Mouse (Mus musculus) midbrain, embryonic 14.5 days (tissue): ENCODE measurements around the gene Epas1. TPM values are rescaled to one million over a fixed set of nuclear protein-coding genes. Genes with fewer than 3 reads are reported as not detected.

ENCODE experiments used
- ATAC-seq: fragments of 200-750 bp; cut with Nextera tagmentation; 2 replicates; pipeline ENCODE4 v1.8.0; 2017; ENCODE audit warnings: moderate number of reproducible peaks, moderate library complexity; ENCODE audit not compliant: low FRiP score, low TSS enrichment
- DNase-seq: peaks from one replicate; pipeline ENCODE4 v3.0.0-alpha.2; 2015
- H3K27ac ChIP-seq: fragments of 300-500 bp; sonication (generic); replicated peaks from 2 replicates; pipeline ENCODE4 v1.5.1; 2014; ENCODE audit warnings: mild to moderate bottlenecking, low read depth, low read length, moderate library complexity
- H3K27me3 ChIP-seq: fragments of 300-500 bp; sonication (generic); 2 replicates; pipeline ENCODE4 v1.6.1; 2014; ENCODE audit warnings: low read length, control low read depth, mixed read lengths; ENCODE audit not compliant: control insufficient read depth, insufficient read depth
- H3K36me3 ChIP-seq: fragments of 300-500 bp; sonication (generic); 2 replicates; pipeline ENCODE4 v1.6.1; 2014; ENCODE audit warnings: low read length, control low read depth; ENCODE audit not compliant: control insufficient read depth, insufficient read depth
- H3K4me1 ChIP-seq: fragments of 300-500 bp; sonication (generic); 2 replicates; pipeline ENCODE4 v1.6.1; 2014; ENCODE audit warnings: mild to moderate bottlenecking, antibody characterized with exemption, low read length, control low read depth; ENCODE audit not compliant: control insufficient read depth, insufficient read depth
- H3K4me2 ChIP-seq: fragments of 300-500 bp; sonication (generic); 2 replicates; pipeline ENCODE4 v1.6.1; 2014; ENCODE audit warnings: mild to moderate bottlenecking, low read length, moderate library complexity
- H3K4me3 ChIP-seq: fragments of 300-500 bp; sonication (generic); replicated peaks from 2 replicates; pipeline ENCODE4 v1.5.1; 2014; ENCODE audit warnings: low read depth, low read length
- H3K9ac ChIP-seq: fragments of 300-500 bp; sonication (generic); replicated peaks from 2 replicates; pipeline ENCODE4 v1.6.1; 2014; ENCODE audit warnings: mild to moderate bottlenecking, low read length, moderate library complexity
- H3K9me3 ChIP-seq: fragments of 300-500 bp; sonication (generic); 2 replicates; pipeline ENCODE4 v1.6.1; 2016; ENCODE audit warnings: low read length, control low read depth, mixed read lengths; ENCODE audit not compliant: control insufficient read depth
- WGBS: fragments of 180-500 bp; shearing (Covaris S2); extraction: QIAGEN DNeasy Blood & Tissue Kit; methylation state at CpG from one replicate; pipeline ENCODE4 v1.1.7; 2014; 5-methylcytosine and 5-hydroxymethylcytosine counted together
- polyA plus RNA-seq: library from polyadenylated mRNA; unstranded; fragments of >200 nt; fragmentation: Nextera tagmentation; extraction: Ambion mirVana; gene quantifications from 2 replicates; pipeline ENCODE4 v1.2.1, GENCODE M21; 2014

The Epas1 gene
- polyA plus RNA-seq, 1 experiment from 2014 or later: 9.8 TPM

DNA sequence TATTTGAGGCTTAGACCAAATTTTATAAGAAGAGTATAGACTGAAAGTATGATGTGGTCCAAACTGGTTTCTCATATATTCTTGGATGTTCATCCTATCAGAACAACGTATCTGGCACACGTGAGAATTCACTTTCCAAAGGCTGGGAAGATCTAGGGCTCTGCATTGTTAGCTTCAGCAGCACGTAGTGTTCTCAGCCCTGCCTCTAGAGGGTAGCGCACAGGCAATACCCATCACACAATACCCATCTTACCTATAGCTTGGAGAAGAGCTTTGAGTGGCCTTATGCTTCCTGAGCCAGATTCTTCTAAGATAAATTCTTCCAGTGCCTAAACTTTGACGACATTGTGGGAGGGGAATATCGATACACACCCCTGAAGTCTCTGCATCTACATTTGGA, 24.6 kb downstream of the Epas1 start:
- Histone ChIP-seq H3K4me2 (no peak overlapping the region), H3K4me3 (no peak overlapping the region), H3K27me3 (no peaks in the 10 kb centered on the region), H3K9me3 (no peaks in the 10 kb centered on the region), H3K36me3 (no peaks in the 10 kb centered on the region), H3K9ac (no peak overlapping the region), H3K4me1 (0 out of 2 replicates have a peak, but pooled peaks cover 4% of the 10 kb centered on the region), H3K27ac (no peak overlapping the region)
- DNase-seq: no peak
- 94% methylated on average over 6 of the region's 6 CpGs for WGBS
- ATAC-seq: no peak

DNA sequence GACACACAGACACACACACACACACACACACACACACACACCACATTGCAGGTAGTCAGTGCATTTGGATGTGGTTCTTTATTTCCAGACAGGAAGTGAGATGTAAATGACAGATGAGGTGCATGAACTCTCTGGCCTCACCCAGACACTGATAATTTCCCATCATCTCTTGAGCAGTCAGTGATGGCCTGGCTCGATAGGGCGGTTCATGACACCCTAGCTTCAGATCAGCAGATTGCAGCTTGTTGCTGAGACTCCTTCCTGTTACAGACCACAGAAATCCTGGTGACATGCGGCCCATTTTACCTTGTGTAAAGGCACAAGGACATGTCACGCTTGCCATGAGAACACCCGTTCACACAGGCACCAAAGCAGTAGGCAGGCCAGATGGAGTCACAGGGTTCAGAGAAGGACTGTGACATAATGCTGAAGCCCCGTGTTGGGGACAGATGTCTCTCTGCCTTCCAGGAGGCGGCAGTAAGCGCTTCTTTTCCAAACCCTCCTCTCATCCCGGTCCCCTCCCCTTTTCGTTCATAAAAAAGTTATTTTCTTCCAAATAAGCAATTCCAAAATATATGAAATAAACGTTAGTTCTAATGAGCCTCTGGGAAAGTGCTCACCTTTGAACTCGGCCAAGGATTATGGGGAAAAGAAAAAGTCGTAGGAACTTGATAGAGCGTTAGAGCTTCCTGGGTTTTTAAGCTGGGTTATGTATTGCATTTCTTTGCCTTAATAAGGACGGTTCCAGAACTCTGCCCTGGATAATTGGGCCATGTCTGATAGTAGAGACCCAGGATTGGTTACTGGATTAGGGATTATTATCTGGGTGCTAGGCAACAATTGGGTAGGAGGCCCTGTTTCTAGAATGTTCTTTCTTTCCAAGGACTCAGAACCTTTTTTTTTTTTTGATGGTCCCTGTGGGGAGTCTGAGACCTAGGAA, 26.0 kb downstream of the Epas1 start:
- 74% methylated on average over 15 of the region's 15 CpGs for WGBS

DNA sequence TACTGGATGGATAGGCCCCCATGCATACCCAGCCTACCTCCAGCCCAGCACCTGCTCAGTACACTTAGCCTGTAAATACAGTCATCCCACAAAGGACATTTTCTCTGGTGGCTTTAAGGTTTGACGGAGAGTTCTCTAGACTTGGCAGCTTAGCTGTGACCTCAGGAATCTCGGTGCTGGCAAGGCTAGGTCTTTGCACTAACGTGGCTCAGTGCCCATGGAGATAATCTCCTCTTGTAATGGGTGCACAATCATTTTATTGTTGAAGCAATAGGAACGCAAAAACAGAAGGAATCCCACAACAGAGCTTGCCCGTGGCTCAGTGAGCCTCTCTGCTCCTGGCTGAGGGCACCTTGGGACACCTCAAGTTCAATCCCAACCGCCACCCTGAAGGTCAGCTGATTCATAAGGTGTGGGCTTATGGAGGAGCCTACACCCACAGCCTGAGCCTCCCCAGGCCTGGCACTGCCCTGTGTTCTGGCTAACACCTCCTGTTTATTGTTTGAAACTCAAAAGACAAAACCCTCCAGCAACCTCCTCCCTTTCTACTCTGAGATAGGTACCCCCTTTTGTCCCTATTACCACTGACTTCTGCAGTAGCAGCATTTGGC, 27.3 kb downstream of the Epas1 start:
- no peak for DNase-seq
- H3K27me3 ChIP-seq: no peaks in the 10 kb centered on the region
- WGBS: 45% methylated on average over 6 of the region's 6 CpGs
- H3K27ac ChIP-seq: no peak overlapping the region
- 0 out of 2 replicates have a peak, but pooled peaks cover 4% of the 10 kb centered on the region for H3K4me1 ChIP-seq
- H3K36me3 ChIP-seq: no peaks in the 10 kb centered on the region
- H3K9ac ChIP-seq: no peak overlapping the region
- ATAC-seq: no peak
- no peak overlapping the region for H3K4me3 ChIP-seq
- H3K4me2 ChIP-seq: no peak overlapping the region
- H3K9me3 ChIP-seq: no peaks in the 10 kb centered on the region

More for the DNA sequence above, 26.0 kb downstream of the Epas1 start:
- DNase-seq (no peak), ATAC-seq (no peak)
- H3K27ac ChIP-seq: no peak overlapping the region
- H3K4me3 ChIP-seq: no peak overlapping the region
- no peak overlapping the region for H3K9ac ChIP-seq
- H3K4me2 ChIP-seq: no peak overlapping the region
- no peaks in the 10 kb centered on the region for H3K27me3 ChIP-seq
- no peaks in the 10 kb centered on the region for H3K9me3 ChIP-seq
- H3K4me1 ChIP-seq: 0 out of 2 replicates have a peak, but pooled peaks cover 4% of the 10 kb centered on the region
- no peaks in the 10 kb centered on the region for H3K36me3 ChIP-seq

DNA sequence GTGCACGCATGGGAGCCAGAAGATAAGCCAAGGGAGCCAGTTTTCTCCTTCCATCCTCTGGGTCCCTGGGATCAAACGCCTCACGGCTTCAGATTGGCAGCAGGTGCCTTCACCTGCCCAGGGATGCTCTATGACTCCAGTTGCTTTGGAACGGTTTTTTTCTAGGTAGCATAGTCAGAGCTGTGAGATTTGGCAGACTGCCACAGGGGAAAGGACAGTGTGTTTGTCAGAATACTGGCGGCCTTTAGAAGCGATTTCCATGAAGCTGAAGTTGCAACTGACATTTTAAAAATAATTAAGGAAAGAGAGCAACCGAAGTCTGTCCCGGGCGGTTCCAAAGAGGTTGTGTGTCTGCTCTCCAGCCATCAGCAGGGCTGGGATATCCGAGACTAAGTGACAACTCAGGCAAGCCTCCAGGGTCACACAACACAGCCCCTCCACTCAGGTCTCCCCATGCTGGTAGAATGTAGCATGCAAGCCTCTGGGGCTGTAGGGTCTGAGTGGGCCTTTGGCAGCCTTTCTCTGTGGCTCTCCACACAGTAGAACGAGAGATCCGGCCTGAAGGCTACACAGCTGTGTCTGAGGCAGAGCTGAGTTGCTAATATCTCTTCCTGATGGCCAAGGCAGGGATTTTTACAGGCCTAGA, 28.4 kb downstream of the Epas1 start:
- Histone ChIP-seq H3K27me3 (no peaks in the 10 kb centered on the region), H3K9ac (no peak overlapping the region), H3K36me3 (no peaks in the 10 kb centered on the region), H3K4me2 (no peak overlapping the region), H3K9me3 (no peaks in the 10 kb centered on the region), H3K4me1 (0 out of 2 replicates have a peak, but pooled peaks cover 4% of the 10 kb centered on the region), H3K27ac (no peak overlapping the region), H3K4me3 (no peak overlapping the region)
- DNase-seq (peak; percentile 44), ATAC-seq (no peak)
- 73% methylated on average over 12 of the region's 12 CpGs for WGBS

DNA sequence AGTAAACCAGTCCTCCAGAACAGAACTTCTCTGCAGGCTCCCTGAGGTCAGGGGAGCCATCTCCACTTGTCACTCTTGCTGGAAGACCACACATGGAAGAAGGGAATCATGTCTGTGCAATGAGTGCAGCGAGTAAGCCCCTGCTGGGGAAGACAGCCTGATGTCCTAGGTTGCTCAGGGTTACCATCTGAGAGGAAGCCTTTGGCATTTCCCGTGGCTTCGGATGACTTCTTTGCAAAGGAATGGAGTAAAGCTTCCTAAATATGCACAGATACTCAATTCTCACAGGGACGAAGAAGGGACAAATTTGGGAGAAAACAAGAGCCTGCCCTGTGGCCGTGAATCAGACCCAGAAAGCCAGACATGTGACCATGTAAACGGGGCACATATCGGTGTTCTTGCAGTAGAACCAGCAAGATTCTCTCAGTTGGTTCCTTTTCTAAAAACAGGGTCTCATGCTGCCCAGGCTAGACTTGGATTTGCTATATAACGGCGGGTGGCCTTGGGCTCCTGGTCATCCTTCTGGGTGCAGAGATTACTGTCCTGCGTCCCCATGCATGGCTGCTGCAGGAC, 31.0 kb downstream of the Epas1 start:
- no peak overlapping the region for H3K4me3 ChIP-seq
- ATAC-seq: no peak
- no peak for DNase-seq
- H3K9ac ChIP-seq: no peak overlapping the region
- 63% methylated on average over 10 of the region's 10 CpGs for WGBS
- H3K27ac ChIP-seq: no peak overlapping the region
- H3K36me3 ChIP-seq: no peaks in the 10 kb centered on the region
- 0 out of 2 replicates have a peak, but pooled peaks cover 4% of the 10 kb centered on the region for H3K4me1 ChIP-seq
- no peaks in the 10 kb centered on the region for H3K27me3 ChIP-seq
- H3K4me2 ChIP-seq: no peak overlapping the region
- H3K9me3 ChIP-seq: no peaks in the 10 kb centered on the region

DNA sequence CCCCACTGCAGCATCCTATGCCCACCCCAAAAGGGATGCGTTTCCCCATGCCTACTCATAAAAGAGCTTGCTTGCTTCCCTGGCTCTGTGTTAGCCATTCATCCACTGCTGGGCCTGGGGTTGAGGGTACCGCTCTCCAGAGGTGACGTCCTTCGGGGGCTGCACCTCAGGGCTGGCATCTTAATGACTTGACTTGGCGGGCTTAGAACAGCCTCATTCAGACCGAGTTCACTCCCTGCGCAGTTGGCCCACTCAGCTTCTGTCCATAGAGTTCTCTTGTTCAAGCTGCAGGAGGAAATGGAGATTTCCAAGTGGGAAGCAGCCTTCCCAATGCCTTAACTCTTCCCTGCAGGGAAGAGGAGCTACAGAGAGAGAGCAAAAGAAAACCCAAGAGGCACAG, 32.1 kb downstream of the Epas1 start:
- Histone ChIP-seq H3K4me2 (no peak overlapping the region), H3K9ac (no peak overlapping the region), H3K27ac (no peak overlapping the region; the same call in 1 of the 2 replicates), H3K9me3 (no peaks in the 10 kb centered on the region), H3K4me1 (0 out of 2 replicates have a peak, but pooled peaks cover 4% of the 10 kb centered on the region), H3K36me3 (no peaks in the 10 kb centered on the region), H3K27me3 (no peaks in the 10 kb centered on the region), H3K4me3 (no peak overlapping the region)
- DNase-seq (no peak), ATAC-seq (no peak)
- WGBS: 55% methylated on average over 7 of the region's 7 CpGs

DNA sequence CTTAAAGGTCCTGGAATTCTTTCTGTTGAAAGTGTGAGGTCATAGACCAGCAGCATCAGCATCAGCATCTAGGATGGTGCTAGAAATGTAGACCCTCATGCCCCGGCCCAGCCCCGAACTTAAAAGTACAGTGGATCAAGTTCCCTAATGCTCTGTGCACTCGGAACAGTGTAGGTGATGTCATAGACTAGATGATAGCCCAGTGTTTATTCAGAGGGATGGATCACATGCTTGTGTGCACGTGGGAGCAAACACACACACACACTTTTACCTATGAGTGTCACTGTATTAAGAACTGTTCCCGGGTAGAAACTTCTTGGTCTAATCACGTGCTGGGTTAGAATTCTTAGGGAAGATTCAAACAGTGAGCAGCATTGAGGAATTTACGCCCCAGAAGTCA, 33.0 kb downstream of the Epas1 start:
- WGBS: 86% methylated on average over 7 of the region's 7 CpGs

DNA sequence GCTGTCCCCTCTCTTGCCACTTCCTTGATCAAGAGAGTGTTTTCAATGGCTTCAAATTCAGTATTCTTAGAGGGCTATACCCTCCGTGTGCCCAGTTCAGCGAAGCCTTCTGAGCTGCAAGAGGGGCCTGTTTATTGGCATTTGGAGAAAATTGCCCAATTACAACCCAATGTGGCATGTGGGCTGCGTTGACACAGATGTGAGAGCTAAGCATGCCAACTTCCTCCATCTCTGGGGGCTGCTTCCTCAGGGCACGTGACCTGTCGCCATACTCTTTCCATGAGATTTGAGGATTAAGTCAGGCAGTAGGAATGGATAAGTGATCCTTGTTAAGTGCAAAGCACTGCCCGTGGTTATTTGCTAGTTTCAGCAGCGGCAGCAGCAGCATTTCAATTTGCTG, 34.3 kb downstream of the Epas1 start:
- DNase-seq (no peak), ATAC-seq (no peak)
- WGBS: 69% methylated on average over 7 of the region's 7 CpGs
- no peak overlapping the region for H3K27ac ChIP-seq
- H3K9me3 ChIP-seq: no peaks in the 10 kb centered on the region
- no peak overlapping the region for H3K4me2 ChIP-seq
- no peak overlapping the region for H3K9ac ChIP-seq
- no peaks in the 10 kb centered on the region for H3K4me1 ChIP-seq
- H3K4me3 ChIP-seq: no peak overlapping the region
- no peaks in the 10 kb centered on the region for H3K36me3 ChIP-seq
- no peaks in the 10 kb centered on the region for H3K27me3 ChIP-seq

More for the DNA sequence above, 33.0 kb downstream of the Epas1 start:
- ATAC-seq (no peak), DNase-seq (no peak)
- no peaks in the 10 kb centered on the region for H3K9me3 ChIP-seq
- no peak overlapping the region for H3K9ac ChIP-seq
- 0 out of 2 replicates have a peak, but pooled peaks cover 4% of the 10 kb centered on the region for H3K4me1 ChIP-seq
- no peaks in the 10 kb centered on the region for H3K27me3 ChIP-seq
- no peak overlapping the region for H3K4me2 ChIP-seq
- H3K4me3 ChIP-seq: no peak overlapping the region
- no peak overlapping the region for H3K27ac ChIP-seq
- no peaks in the 10 kb centered on the region for H3K36me3 ChIP-seq
